Mouse (Mus musculus) frontal cortex, postnatal 10 days (tissue): ENCODE data around the gene Galns.
"Not testable (repeated sequence)": the region's sequence is repeated elsewhere in the genome, so short reads cannot be mapped to it uniquely, and the experiment has no call there.

Experiments
- DNase-seq, 2 experiments: peaks; one replicate each; pipeline ENCODE4 v3.0.0; 2022; ENCODE audit warnings: low spot score in 2 of 2, mixed read lengths in 1 of 2

The Galns gene

DNA sequence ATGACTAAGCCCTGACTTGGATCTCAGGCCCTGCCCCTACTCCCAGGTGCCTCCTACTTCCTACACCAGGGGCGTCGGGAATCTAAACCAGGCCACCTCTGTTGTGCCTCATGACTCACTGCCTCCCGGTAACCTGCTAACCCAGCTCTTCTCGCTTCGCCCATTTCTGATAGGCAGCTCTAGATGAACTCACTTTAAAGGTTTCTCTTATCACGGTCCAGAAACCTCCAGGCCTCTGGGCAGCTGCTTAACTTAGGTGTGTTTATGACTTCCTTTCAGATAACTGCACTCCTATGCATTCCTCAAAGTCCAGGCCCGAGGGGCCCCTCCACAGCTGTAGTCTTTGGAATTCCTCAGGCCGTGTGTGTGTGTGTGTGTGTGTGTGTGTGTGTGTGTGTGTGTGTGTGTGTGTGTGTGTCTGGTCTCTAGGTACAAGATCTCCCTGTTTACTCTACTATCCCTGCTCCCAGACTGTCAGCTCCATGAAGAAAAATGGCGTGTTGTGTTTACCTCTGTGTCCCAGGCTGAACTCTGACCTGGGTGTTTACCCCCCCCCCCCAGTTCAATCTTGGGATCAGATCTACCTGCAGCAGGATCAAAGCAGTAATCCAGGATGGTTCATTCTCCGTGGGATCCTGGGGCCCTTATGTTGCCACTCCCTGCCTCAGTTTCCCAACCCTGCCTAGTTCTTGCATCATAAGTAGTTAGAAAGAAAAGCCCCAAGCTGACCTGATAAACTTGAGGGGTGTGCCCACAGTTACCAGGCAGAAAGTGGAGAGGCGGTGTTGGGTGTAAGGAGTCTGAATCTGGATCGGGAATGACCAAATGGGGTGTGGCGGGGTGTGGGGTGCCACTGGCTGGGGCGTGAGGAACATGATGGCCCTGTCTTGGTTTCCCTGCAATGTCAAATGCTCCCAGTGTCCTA lies 24.9 kb upstream of the Galns start:
- no peak for DNase-seq

DNA sequence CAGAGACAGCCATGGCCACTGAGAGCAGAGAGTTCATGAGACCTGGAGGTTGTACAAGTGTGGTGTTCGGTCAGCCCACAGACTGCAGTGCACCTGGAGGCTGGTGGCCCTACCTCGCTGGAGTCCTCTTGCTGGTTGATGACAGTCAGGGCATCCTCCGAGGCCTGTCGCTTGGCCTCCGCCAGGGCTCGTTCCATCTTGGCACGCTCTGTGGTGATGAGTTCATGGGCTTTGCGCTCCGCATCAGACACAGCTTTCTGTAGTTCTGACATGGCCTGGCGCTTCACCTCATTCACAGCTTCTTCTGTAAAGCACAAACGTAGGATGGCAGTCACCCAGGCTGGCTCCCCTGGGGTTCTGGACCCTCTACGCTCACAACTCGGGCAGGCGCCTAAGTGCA lies 21.9 kb upstream of the Galns start:
- DNase-seq, result no peak

DNA sequence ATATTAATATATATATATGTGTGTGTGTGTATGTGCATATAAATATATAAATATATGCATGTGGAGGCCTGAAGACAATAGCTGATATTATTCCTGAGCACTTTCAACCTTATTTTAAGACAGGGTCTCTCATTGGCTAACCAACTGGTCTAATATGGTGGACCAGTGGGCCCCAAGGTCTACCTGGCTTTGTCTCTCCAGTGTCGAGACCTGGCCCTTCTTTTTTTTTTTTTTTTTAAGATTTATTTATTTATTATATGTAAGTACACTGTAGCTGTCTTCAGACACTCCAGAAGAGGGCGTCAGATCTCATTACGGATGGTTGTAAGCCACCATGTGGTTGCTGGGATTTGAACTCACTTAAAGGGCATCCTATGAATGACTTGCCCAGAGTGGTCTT lies 20.9 kb upstream of the Galns start:
- DNase-seq, result not testable (repeated sequence)

DNA sequence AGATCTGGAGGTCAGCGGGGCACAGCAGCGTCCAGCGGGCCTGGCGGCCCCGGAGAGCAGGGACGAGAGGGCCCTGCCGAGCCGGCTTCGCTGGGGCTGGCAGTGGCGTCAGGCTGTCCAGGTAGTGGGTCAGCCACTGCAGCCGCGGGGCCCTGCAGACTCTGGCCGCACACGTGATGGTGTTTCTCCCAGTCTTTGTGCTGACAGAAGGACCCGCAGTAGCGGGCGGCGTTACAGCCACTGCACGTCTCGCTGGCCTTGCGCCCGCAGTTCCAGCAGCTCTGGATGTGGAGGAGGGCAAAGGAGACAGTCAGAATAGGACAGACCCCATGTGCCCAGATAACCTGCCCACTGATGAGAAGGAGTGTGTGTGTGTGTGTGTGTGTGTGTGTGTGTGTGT lies 19.4 kb upstream of the Galns start:
- no peak for DNase-seq

DNA sequence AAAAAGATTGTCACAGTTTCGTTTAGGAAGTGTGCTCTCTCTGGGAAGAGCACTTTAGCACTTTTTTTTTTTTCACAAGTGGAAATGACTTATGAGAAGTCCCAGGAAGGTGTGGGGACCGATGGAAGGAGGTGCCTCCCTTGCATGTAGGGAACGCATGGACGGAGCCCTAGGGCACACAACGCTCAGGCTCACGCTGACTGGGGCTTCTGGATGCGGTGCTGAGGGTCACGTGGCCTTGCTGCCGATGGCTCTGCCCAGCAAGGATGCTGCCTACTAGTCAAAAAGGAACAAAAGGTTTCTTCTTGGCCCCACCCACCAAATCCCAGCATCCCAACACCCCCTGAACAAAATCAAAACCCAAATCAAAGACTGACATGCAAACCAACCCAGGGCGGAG lies 18.1 kb upstream of the Galns start:
- no peak for DNase-seq

DNA sequence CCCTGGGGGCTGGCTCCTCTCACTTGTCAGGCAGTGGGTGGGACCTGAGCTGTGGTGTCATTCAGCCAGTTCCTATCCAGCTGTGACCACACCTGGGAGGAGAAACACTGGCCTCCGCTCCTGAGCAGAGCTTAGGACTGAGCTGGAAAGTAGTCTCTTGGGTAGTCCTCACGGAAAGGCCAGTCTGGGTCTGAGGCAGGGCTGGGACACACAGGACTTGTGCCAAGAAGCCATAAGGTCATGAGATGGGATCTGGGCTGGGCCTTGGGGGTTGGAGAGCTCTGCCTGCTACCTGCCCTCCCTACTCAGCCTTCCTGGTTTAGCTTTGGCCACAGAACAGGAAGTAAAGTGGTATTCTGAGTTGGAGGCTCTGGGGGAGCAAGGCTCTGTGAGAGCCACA lies 15.6 kb upstream of the Galns start:
- DNase-seq, result no peak

DNA sequence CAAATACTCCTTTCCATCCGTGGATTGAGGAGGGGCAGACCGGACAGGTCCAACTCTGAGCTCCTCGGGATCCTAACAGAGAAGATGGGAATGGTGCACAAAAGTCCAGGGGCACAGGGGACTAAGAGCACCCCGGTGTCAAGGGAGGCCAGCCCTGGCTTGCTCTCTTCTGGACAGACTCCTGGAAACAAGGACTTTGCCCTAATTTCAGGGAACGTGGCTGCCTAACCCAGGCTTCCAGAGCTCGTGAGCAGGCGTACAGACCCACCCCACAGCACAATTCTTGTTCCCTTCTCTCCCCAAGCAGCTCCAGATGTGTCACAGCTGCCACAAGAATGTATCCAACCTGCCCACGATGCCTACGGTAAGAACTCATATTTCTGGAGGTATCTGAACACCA lies 14.5 kb upstream of the Galns start:
- DNase-seq, result no peak

DNA sequence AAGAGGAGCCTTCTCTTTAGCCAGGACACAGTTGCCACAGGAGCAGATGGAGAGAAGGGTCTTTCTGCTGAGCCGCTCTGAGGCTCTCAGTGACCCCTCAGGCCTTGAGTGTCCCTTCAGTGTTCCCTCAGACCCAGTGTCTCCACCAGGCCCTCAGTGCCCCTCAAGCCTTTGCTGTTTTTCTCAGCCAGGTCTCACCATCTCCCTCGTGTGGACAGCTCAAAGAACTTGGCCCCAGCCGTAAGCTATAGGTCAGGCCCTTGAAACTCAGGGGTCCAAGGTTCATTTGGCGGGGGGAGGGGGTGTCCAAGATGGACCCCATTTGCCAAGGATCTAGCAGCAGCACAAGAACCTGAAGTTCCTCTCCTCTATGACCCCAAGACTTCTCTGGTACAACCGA lies 13.4 kb upstream of the Galns start:
- no peak for DNase-seq

DNA sequence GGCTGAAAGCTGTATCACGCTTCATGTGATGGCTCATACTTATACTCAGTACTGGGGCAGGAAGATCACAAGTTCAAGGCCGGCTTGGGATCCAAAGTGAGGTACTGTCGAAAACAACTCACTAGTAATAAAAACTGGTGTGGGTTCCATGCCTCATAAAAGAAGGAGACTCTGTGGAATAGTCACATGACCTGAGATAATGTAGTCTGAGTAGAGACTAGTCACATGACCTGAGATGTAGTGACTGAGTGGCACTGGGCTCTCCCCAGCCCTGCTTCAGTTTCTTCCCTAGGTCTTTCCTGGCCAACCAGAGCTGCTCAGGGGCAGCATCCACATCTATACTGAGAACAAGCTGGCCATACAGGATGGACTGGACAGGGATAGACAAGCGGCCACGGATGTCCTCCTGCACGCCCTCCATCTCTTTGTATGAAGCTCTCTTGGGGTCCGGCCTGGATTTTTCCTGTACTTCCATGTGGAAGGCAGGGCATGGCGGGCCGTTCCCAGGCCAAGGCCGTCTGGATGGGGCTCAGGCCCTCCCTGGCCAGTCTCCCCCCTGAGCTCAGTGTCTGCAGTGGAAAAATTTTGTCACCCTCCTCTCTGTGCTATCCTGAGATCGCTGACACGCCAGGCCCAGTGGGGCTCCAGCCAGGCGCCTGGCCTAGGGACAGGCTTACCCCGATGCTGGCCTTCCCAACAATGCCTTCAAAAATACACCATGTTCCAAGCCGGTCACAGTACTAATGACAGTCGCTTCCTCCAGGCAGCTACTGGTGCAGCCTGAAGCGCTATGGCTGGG lies 12.8 kb upstream of the Galns start:
- no peak for DNase-seq

DNA sequence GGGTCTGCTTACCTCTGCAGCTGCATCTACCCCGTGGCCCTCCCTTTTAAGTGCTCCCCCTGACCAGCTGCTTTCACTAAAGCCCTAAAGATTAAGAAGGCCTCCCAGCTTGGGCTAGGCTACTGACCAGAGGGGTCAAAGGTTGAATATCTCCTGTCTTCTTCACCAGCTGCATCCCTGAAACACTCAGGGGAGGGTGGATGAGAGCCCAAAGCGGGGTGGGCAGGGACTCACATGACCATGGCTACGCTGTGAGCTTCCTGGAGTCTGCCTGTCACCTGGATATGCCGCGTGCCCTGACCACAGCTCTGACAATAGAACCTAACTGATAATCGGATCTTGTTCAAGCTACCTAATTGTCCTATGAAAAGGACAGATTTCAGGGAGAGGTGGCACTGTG lies 11.5 kb upstream of the Galns start, which contains the start of gene Pabpn1l:
Gene Pabpn1l, minus strand, starts transcription at position 13 of the 400 bp plus-strand sequence.
- DNase-seq, result no peak

DNA sequence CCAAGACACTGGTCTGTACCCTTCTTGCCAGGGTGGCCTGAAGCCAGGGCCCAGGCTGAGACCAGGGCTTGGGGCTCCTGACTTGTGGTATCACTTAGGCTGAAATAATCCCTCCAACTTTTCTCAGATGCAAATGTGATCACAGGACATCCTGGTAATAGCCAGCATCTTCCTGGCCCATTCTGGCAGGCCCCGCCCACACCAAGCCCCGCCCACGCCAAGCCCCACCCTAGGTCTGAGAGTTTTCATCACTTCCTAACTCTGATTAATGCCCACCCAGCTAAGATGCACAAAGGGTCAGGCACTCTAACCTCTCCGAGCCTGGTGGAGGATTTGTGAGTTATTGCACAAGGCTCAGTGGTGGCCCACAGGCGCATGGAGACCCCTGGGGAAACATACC lies 9.2 kb upstream of the Galns start:
- DNase-seq, result no peak

DNA sequence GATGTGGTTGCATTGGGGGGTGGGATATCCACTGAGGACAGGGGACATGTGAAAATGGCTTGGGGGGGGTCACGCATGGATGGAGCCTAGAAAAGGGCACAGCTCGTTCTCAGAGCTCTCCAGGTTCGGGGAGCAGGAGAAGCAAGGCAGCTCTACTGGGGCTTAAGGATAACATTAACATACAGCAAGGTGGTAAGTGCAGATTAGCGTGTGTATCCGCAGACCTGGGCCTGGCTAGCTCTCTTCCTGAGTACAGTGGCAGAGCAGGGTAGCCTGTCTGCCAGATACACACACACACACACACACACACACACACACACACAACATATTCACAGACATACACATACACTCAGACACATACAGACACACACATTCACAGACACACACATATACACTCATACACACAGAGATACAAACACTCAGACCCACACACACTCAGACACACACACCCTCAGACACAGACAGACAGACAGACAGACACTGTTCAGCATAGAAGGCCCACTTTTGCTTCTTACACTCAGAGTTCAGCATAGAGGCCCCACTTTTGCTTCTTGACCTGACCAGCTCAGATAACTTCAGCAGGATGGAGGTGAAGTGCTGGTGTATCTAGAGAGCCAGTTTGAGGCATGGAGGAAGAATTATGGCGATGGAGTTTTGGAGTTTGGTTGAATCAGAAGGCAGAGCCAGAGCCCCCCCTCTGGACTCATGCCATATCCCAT lies 7.6 kb upstream of the Galns start:
- DNase-seq, result no peak

DNA sequence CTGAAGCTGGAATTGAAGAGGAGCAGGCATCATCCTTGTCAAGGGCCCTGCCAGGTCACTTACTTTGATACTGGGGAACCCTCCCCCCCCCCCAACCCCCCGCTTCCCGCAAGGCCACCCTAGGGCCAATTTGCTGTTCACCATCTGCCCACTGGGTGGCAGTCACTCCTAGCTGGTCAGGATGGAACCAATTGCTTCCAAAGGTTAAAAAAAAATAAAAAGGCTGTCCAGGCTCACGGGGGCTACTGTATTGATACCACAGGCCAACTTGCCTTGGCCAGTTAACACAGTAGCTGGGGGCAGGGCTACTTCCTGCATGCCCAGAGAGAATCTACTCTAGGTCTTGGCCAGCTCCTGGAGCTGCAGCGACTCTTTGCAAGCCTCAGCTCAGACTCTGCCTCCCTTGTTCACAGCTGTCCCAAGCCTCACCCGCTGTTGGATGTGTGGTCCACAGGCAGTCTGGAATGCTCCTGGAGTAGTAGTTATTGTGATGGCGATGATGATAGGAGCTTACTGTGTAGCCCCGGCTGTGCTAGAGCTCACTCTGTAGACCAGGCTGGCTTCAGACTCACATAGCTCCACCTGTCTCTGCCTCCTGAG lies 6.8 kb upstream of the Galns start:
- DNase-seq, result peak in 1 of 2 experiments; percentile 69

DNA sequence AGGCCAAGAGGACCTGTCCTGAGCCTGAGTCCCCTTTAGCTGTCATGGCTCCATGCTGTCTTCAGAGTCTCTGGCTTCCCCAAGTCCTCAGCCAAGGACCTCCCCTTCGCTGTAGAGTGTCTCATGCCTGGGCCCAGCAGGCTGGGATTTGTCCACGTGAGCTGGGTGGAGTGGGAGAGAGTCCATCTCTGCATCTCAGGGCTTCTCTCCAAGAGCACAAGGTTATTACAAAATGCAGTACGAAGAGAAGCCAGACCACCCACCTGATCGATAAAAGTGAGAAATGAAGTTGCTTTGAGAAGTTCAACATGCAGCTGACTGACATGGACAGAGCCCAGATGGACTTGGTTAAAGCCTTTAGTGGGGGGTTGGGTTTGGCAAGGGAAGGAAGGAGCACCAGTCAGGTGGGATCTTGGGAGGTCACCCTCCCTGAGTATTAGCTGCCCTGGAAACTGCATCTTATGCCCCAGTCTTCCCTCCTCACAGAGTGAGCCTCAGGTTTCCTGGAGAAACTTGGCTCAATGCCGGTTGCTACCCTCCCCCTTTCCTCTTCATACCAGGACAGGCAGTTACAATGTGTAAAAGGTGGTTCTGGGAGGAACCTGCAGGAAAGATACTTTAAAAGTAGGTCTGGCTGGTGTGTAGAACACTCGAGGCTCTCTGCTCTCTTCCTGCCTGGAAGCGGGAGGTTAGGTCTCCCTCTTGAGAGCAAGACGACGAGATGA lies 5.1 kb upstream of the Galns start:
- no peak for DNase-seq

DNA sequence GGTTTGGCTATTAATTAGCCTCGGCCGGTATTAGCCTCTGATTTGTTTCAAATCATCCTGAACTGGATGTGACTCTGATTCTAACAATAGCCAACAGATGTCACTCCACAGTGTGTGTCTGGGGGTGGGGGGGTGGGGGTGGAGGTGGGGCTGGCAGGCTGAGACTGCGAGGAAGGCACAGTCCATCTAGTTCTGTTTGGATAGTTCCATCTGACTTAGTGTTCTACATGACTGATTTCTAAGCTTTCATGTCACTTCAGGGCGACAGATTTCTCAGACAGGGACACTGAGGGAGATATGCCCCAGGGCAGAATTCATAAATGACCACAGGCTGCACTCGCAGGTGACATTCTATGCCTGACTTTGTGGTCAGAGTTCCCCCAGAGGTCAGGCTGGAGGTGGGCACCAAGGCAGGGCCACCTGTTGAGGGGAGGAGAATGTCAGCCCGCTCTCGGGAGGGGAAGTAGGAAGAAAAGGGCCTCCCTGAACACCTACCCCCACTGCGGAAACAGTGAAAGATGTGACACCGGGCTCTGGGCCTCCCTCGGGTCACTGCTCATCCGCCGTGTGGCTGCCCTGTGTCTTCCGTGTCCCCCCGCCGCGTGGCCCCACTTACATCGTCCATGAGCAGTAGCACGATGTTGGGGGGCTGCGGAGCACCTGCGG lies 518 bp downstream of the Galns start:
- DNase-seq, result no peak

DNA sequence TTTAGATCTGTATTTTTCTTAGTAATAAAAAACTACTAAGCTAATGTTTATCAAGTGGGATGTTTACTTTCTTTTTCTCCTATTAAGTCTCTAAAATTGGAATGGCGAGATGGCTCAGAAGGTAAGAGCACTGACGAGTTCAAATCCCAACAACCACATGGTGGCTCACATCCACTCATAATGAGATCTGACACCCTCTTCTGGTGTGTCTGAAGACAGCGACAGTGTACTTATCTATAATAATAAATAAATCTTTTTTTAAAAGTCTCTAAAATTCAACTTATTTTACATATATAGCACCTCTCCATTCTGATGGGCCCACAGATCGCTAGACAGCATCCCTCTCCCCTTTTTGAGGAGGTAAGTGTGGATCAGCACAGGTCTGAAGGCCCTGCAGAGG lies 1.1 kb downstream of the Galns start:
- DNase-seq, result no peak

DNA sequence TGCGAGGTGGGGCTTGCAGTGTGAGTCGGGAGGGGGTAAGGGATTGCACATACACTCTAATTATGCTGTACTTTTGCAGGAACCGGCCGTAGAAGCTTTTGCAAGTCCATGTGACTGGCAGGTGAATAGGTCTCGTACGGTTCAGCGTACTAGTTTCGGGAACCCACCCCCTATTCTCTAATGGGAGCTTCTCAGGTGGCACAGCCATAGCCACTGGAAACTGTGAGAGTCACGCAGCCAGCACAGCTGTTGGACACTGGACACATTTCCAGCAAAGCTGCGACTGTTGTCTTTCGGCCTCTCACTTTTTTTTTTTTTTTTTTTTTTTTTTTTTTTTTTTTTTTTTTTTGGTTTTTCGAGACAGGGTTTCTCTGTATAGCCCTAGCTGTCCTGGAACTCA lies 4.5 kb downstream of the Galns start:
- DNase-seq, result no peak

DNA sequence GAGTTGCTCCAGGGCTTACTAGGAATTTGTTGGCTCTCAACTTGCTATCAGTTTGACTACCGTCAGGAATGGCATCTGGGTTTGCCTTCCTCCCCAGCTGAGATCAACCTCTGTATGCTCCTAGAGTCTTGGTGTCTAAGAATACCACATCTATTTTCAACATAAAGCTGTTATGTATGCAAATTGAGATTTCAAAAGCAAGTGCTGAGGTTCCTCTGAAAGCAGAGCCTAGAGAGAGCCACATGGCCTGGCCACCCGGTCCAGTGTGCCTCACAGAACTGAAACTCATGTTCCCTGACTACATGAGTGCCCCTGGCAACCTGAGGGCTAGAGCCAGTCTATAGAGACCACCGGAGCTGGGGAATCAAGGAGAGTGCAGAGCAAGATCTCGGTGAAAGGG lies 5.9 kb downstream of the Galns start:
- no peak for DNase-seq

DNA sequence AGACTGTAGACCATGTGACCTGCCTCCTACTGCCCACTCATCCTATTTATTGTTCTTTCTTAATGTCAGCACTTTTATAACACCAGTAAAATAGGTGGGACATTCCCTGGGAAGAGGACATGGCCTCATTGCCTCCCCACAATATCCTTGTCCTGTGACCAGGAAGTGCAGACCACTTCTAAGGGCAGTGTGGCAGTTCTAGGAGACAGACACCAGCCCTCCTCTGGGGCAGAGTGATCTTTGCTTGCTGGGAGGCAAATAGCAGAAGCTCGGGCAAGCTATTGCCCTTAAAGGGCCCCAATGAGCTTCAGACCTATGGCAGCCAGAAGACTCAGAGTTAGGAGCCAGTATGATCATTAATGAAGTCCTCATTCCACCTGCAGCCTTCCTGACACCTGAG lies 6.6 kb downstream of the Galns start:
- no peak for DNase-seq

DNA sequence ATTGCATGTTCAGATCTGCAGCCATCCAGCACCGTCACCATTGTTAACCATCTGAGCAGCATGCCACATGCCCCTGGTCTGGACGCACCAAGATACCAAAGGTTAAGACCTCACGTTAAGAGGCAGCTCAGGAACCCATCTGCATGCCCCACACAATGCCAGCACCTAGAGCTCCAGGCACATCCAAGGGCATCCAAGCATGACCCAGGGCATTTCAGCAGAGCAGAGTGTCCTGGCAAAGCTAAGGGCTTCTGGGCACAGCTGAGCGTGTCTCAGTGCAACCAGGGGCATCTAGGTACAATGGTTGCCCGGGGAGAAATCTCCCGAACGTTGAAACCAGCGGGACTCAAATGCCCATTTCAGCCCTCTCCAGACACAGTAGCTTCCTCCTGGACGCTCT lies 10.6 kb downstream of the Galns start:
- DNase-seq, result no peak

DNA sequence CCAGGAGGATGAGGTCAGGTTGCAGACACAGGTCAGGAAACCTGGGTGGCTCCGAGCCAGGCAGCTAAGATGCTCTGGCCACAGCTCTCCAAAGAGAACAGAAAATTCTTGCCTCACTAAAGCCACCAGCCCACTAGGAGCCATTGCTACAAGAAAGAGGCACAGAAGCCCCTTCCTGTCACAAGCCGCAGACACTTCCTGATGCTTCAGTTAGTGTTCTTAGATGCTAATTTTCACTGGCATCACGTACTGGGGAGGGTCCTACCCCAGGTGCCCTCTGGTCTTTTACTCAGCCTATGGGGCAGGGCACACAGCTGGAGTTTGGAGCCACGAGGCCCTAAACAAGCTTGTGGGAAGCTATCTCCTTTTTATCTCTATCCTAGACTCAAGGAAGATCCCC lies 15.2 kb downstream of the Galns start:
- DNase-seq, result no peak
